Mouse (Mus musculus) MEL (cell line): Measurements from ENCODE around the gene Gda. TPM values are rescaled to one million over a fixed set of nuclear protein-coding genes. Genes with fewer than 3 reads are reported as not detected.

ENCODE experiments used
- DNase-seq: peaks from one replicate; pipeline ENCODE4 v3.0.0; 2011; ENCODE audit warnings: low read depth, low spot score
- H3K27ac ChIP-seq: 2 replicates; pipeline ENCODE4 v1.5.1; 2012; ENCODE audit warnings: low read depth, mild to moderate bottlenecking, control low read depth, low read length, moderate library complexity; ENCODE audit not compliant: control insufficient read depth
- H3K27me3 ChIP-seq, 2 experiments: fragments of 150-350 bp in 1 of 2; sonication (generic) in 1 of 2; 2 replicates each; pipeline ENCODE4 v1.6.1; 2012; ENCODE audit warnings: low read length in 2 of 2, mild to moderate bottlenecking in 2 of 2, improper control_type of control experiment in 1 of 2, moderate library complexity in 1 of 2; ENCODE audit not compliant: insufficient read depth in 2 of 2, control insufficient read depth in 1 of 2
- H3K36me3 ChIP-seq, 2 experiments: 2 replicates each; pipeline ENCODE4 v1.6.1; 2012 to 2014; ENCODE audit warnings: low read length in 2 of 2, improper control_type of control experiment in 1 of 2, inconsistent platforms in 1 of 2, mild to moderate bottlenecking in 1 of 2; ENCODE audit not compliant: insufficient read depth in 2 of 2, control insufficient read depth in 1 of 2
- H3K4me1 ChIP-seq, 2 experiments: fragments of 150-350 bp in 1 of 2; sonication (generic) in 1 of 2; 2 replicates each; pipeline ENCODE4 v1.6.1; 2012; ENCODE audit warnings: low read length in 2 of 2, improper control_type of control experiment in 1 of 2, mild to moderate bottlenecking in 1 of 2; ENCODE audit not compliant: insufficient read depth in 2 of 2, control insufficient read depth in 1 of 2
- H3K4me3 ChIP-seq, 2 experiments: fragments of 150-350 bp in 1 of 2; sonication (generic) in 1 of 2; 2 replicates each; pipeline ENCODE4 v1.5.1; 2012; ENCODE audit warnings: low read depth in 2 of 2, low read length in 2 of 2, mild to moderate bottlenecking in 2 of 2, moderate library complexity in 2 of 2, control low read depth in 1 of 2, improper control_type of control experiment in 1 of 2; ENCODE audit not compliant: control insufficient read depth in 1 of 2, insufficient read depth in 1 of 2
- H3K79me2 ChIP-seq: 2 replicates; pipeline ENCODE4 v1.6.1; 2012; ENCODE audit warnings: mild to moderate bottlenecking, low read length, moderate library complexity; ENCODE audit not compliant: control insufficient read depth, poor library complexity, insufficient read depth
- H3K9ac ChIP-seq: 2 replicates; pipeline ENCODE4 v1.6.1; 2012; ENCODE audit warnings: low read depth, mild to moderate bottlenecking, control low read depth, low read length, moderate library complexity; ENCODE audit not compliant: control insufficient read depth, poor library complexity, severe bottlenecking
- H3K9me3 ChIP-seq: fragments of 150-350 bp; sonication (generic); replicated peaks from 2 replicates; pipeline ENCODE4 v1.6.1; 2012; ENCODE audit warnings: mild to moderate bottlenecking, low read length, improper control_type of control experiment, moderate library complexity; ENCODE audit not compliant: insufficient read depth
- BHLHE40 ChIP-seq: IDR thresholded peaks from 2 replicates; pipeline ENCODE4 v1.6.1; 2012; ENCODE audit warnings: low read depth, mild to moderate bottlenecking, inconsistent platforms, low read length, improper control_type of control experiment, borderline replicate concordance
- ELF1 ChIP-seq: IDR thresholded peaks from 2 replicates; pipeline ENCODE4 v1.6.1; 2014; ENCODE audit warnings: low read depth, mild to moderate bottlenecking, inconsistent platforms, low read length, improper control_type of control experiment, moderate library complexity
- EP300 ChIP-seq, 2 experiments: IDR thresholded peaks; 2 replicates each; pipeline ENCODE4 v1.6.1; 2011; ENCODE audit warnings: improper control_type of control experiment in 2 of 2, low read length in 2 of 2, low read depth in 1 of 2, mild to moderate bottlenecking in 1 of 2
- ETS1 ChIP-seq: IDR thresholded peaks from 2 replicates; pipeline ENCODE4 v1.6.1; 2012; ENCODE audit warnings: low read depth, mild to moderate bottlenecking, inconsistent platforms, low read length, improper control_type of control experiment, moderate library complexity
- GABPA ChIP-seq: IDR thresholded peaks from 2 replicates; pipeline ENCODE4 v1.6.1; 2012; ENCODE audit warnings: low read depth, mild to moderate bottlenecking, inconsistent platforms, low read length, improper control_type of control experiment, moderate library complexity
- GATA1 ChIP-seq: IDR thresholded peaks from 2 replicates; pipeline ENCODE4 v1.6.1; 2011; ENCODE audit warnings: low read depth, low read length, improper control_type of control experiment
- JUND ChIP-seq: IDR thresholded peaks from 2 replicates; pipeline ENCODE4 v1.6.1; 2011; ENCODE audit warnings: low read depth, mild to moderate bottlenecking, improper control_type of control experiment, low read length
- MAZ ChIP-seq: IDR thresholded peaks from 2 replicates; pipeline ENCODE4 v1.6.1; 2012; ENCODE audit warnings: low read depth, mild to moderate bottlenecking, inconsistent platforms, low read length, improper control_type of control experiment
- MXI1 ChIP-seq: IDR thresholded peaks from 2 replicates; pipeline ENCODE4 v1.6.1; 2011; ENCODE audit warnings: mild to moderate bottlenecking, low read depth, low read length, improper control_type of control experiment
- MYB ChIP-seq: IDR thresholded peaks from 2 replicates; pipeline ENCODE4 v1.6.1; 2011; ENCODE audit warnings: mild to moderate bottlenecking, low read depth, low read length, improper control_type of control experiment
- MYC ChIP-seq: IDR thresholded peaks from 2 replicates; pipeline ENCODE4 v1.6.1; 2011; ENCODE audit warnings: low read depth, mild to moderate bottlenecking, low read length, improper control_type of control experiment, moderate library complexity
- POLR2A ChIP-seq, 2 experiments: IDR thresholded peaks; 2 replicates each; pipeline ENCODE4 v1.6.1; 2011 to 2012; ENCODE audit warnings: low read length in 2 of 2, mild to moderate bottlenecking in 2 of 2, control low read depth in 1 of 2, improper control_type of control experiment in 1 of 2, low read depth in 1 of 2, moderate library complexity in 1 of 2; ENCODE audit not compliant: control insufficient read depth in 1 of 2, insufficient read depth in 1 of 2, poor library complexity in 1 of 2
- POLR2AphosphoS2 ChIP-seq: IDR thresholded peaks from 2 replicates; pipeline ENCODE4 v1.6.1; 2011; ENCODE audit warnings: low read length, improper control_type of control experiment
- POLR2AphosphoS5 ChIP-seq: IDR thresholded peaks from 2 replicates; pipeline ENCODE4 v1.6.1; 2012; ENCODE audit warnings: low read depth, borderline replicate concordance, mild to moderate bottlenecking, inconsistent platforms, low read length, moderate library complexity, mixed read lengths
- RAD21 ChIP-seq: IDR thresholded peaks from 2 replicates; pipeline ENCODE4 v1.6.1; 2011; ENCODE audit warnings: mild to moderate bottlenecking, low read depth, low read length, improper control_type of control experiment
- RCOR1 ChIP-seq: IDR thresholded peaks from 2 replicates; pipeline ENCODE4 v1.6.1; 2012; ENCODE audit warnings: low read depth, mild to moderate bottlenecking, inconsistent platforms, low read length, improper control_type of control experiment
- SIN3A ChIP-seq: IDR thresholded peaks from 2 replicates; pipeline ENCODE4 v1.6.1; 2012; ENCODE audit warnings: low read length, improper control_type of control experiment, inconsistent platforms
- SMC3 ChIP-seq: IDR thresholded peaks from 2 replicates; pipeline ENCODE4 v1.6.1; 2011; ENCODE audit warnings: low read depth, low read length, improper control_type of control experiment
- TAL1 ChIP-seq: IDR thresholded peaks from 2 replicates; pipeline ENCODE4 v1.6.1; 2012; ENCODE audit warnings: mild to moderate bottlenecking, inconsistent platforms, low read length, moderate library complexity, mixed read lengths
- TCF12 ChIP-seq: IDR thresholded peaks from 2 replicates; pipeline ENCODE4 v1.6.1; 2014; ENCODE audit warnings: low read depth, mild to moderate bottlenecking, inconsistent platforms, low read length, improper control_type of control experiment, moderate library complexity
- UBTF ChIP-seq: IDR thresholded peaks from 2 replicates; pipeline ENCODE4 v1.6.1; 2012; ENCODE audit warnings: low read depth, mild to moderate bottlenecking, inconsistent platforms, low read length, improper control_type of control experiment, moderate library complexity, borderline replicate concordance; ENCODE audit not compliant: insufficient read depth
- USF1 ChIP-seq: IDR thresholded peaks from 2 replicates; pipeline ENCODE4 v1.6.1; 2014; ENCODE audit warnings: low read depth, mild to moderate bottlenecking, inconsistent platforms, low read length, improper control_type of control experiment, moderate library complexity
- ZNF384 ChIP-seq: IDR thresholded peaks from 2 replicates; pipeline ENCODE4 v1.6.1; 2012; ENCODE audit warnings: low read depth, mild to moderate bottlenecking, inconsistent platforms, low read length, improper control_type of control experiment
- polyA plus RNA-seq, 2 experiments: library from polyadenylated mRNA; stranded (reverse) in 1 of 2; unstranded in 1 of 2; fragments of >175 nt in 1 of 2; fragments of >200 nt in 1 of 2; gene quantifications; 2 replicates each; pipeline versions ENCODE4 v1.2.1 to v1.2.4; 2012; ENCODE audit warnings: low replicate concordance in 2 of 2, low read depth in 1 of 2; ENCODE audit not compliant: insufficient read length in 2 of 2, insufficient read depth in 1 of 2, missing spikeins in 1 of 2
- total RNA-seq: library from RNA; depleted of rRNA; stranded (reverse); fragments of 300-350 nt; gene quantifications from 2 replicates; pipeline ENCODE4 v1.2.3, GENCODE M21; 2012

Gene Gda
- total and polyA plus RNA-seq, 3 experiments: 0.38 to 2.9 TPM; not detected in 1

DNA sequence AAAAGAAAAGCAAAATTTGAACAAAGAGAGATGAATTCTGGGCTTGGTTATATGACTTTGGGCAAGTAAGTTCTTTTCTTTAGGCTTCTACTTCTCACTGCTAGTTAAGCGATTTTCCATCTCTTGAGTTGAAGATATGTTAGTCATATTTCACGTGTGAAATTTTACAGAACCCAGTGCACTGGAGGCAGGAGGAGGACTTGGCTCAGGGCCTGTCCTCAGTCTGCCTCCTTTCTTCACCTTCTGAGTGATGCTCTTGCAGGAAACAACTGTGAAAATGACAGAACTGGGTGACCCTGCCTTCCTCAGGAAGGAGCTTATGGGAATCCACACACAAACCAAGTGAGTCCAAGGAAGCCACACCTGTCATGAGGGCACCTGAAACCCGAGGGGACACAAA lies 57.9 kb downstream of the Gda start:
- H3K36me3 ChIP-seq: peaks cover 0 to 25% of the 10 kb centered on the region in 2 experiments; a peak in 2 of 4 replicates
- no peak for TF ChIP-seq POLR2AphosphoS2
- TF ChIP-seq ETS1: no peak
- TF ChIP-seq RAD21: no peak
- no peak for TF ChIP-seq MAZ
- no peak for TF ChIP-seq MYB
- TF ChIP-seq POLR2AphosphoS5: no peak
- TF ChIP-seq ELF1: no peak
- no peak for TF ChIP-seq UBTF
- TF ChIP-seq GABPA: no peak
- TF ChIP-seq JUND: no peak

DNA sequence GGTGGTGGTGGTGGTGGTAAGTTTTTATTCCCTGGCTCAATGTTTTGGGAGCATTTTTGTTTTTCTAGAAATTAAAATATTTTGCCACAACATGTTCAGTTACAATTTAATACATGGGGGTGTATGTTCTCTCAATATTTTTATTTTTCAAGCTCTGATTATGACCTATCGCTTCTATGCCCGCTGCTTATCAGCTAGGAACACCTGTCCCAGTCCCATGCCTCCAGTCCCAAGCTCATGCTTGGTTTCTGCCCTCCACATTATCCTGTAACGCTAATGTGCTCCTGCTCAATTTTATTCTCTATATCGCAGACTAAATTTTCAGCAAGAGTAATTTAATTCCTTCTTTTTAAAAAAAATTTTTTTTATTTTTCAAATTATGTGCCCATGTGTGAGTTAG lies 64.1 kb downstream of the Gda start:
- Histone ChIP-seq H3K9me3 (no peaks in the 10 kb centered on the region), H3K27ac (peak overlapping the region; percentile 57), H3K4me3 (no peak overlapping the region), H3K4me1 (peaks cover 35 to 36% of the 10 kb centered on the region in 2 experiments)
- peak; percentile 52 for DNase-seq
- peak; percentile 75 for TF ChIP-seq ETS1
- no peak for TF ChIP-seq POLR2AphosphoS2
- TF ChIP-seq MXI1: no peak
- TF ChIP-seq EP300 (IDR thresholded peaks at IDR 0.05; ENCODE audit: low read depth in 1 of 2, low read length in 2 of 2): peak; percentile 74 to 87
- TF ChIP-seq BHLHE40: peak; percentile 60; the same call in 1 of the 2 replicates
- TF ChIP-seq TCF12: peak; percentile 93
- no peak for TF ChIP-seq SMC3
- TF ChIP-seq GABPA: no peak
- TF ChIP-seq RCOR1: 0 out of 2 replicates have a peak, but pooled peaks have one; percentile 33
- TF ChIP-seq SIN3A: peak; percentile 33
- TF ChIP-seq GATA1: peak; percentile 89
- TF ChIP-seq TAL1: peak; percentile 89
- 0 out of 2 replicates have a peak, but pooled peaks have one; percentile 34 for TF ChIP-seq MYC
- 0 out of 2 replicates have a peak, but pooled peaks have one; percentile 17 for TF ChIP-seq MYB
- TF ChIP-seq USF1: no peak
- TF ChIP-seq ZNF384: no peak
- no peak for TF ChIP-seq POLR2A (IDR thresholded peaks at IDR 0.05; ENCODE audit: control insufficient read depth in 1 of 2, insufficient read depth in 1 of 2, low read depth in 1 of 2, low read length in 2 of 2, poor library complexity in 1 of 2)
- TF ChIP-seq, all 39 proteins: peak for 10
- no peaks in the 10 kb centered on the region for H3K27me3 ChIP-seq
- no peaks in the 10 kb centered on the region for H3K79me2 ChIP-seq
- no peak overlapping the region for H3K9ac ChIP-seq
- H3K36me3 ChIP-seq: peaks cover 0 to 52% of the 10 kb centered on the region in 2 experiments; a peak in 2 of 4 replicates

More for the DNA sequence above, 57.9 kb downstream of the Gda start:
- no peaks in the 10 kb centered on the region for H3K9me3 ChIP-seq
- DNase-seq: no peak
- H3K4me3 ChIP-seq: no peak overlapping the region
- H3K27me3 ChIP-seq: no peaks in the 10 kb centered on the region
- no peak overlapping the region for H3K9ac ChIP-seq
- H3K27ac ChIP-seq: no peak overlapping the region
- H3K4me1 ChIP-seq: peaks cover 10 to 11% of the 10 kb centered on the region in 2 experiments
- no peaks in the 10 kb centered on the region for H3K79me2 ChIP-seq
